Mouse (Mus musculus) heart, adult 11 months (tissue): ENCODE data around the gene Gm38394.
A peak's percentile ranks its signal among the peaks of the same experiment; 100 is the strongest.
"Not testable (repeated sequence)": the region's sequence is repeated elsewhere in the genome, so short reads cannot be mapped to it uniquely, and the experiment has no call there.

Experiments
- DNase-seq: peaks from one replicate; pipeline ENCODE4 v3.0.0; 2022

Gene Gm38394

GRCm38 (mm10) chr1:133661203-133661933 is at the start of gene Gm38394:
Gene Gm38394 (minus strand): TSS chr1:133661318.
- peak; percentile 100 for DNase-seq

- peak; percentile 92 for DNase-seq
These were observed 49.8 kb upstream of the Gm38394 start for GRCm38 (mm10) chr1:133710895-133711294.

DNA sequence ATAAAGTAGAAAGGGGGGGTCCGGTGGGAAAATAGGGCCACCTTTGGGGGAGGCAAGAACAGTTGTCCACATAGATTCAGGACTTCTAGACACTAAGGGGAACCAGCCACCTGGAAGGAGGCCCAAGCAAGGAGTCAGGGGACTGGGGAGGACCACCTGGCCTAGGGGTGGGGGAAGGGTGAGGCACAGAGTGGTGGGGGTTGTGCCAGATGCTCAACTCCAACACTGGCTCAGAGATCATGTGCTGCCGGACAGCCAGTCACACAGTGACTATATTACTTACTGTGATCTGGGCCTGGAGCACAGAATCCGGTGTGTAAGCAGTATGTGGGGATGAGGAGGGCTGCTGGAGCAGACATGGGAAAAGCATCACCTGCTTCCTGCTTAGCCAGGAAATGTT is 48.2 kb upstream of the Gm38394 start:
- peak; percentile 81 for DNase-seq

- not testable (repeated sequence) for DNase-seq
These were observed 40.7 kb upstream of the Gm38394 start for GRCm38 (mm10) chr1:133701824-133702223.

DNA sequence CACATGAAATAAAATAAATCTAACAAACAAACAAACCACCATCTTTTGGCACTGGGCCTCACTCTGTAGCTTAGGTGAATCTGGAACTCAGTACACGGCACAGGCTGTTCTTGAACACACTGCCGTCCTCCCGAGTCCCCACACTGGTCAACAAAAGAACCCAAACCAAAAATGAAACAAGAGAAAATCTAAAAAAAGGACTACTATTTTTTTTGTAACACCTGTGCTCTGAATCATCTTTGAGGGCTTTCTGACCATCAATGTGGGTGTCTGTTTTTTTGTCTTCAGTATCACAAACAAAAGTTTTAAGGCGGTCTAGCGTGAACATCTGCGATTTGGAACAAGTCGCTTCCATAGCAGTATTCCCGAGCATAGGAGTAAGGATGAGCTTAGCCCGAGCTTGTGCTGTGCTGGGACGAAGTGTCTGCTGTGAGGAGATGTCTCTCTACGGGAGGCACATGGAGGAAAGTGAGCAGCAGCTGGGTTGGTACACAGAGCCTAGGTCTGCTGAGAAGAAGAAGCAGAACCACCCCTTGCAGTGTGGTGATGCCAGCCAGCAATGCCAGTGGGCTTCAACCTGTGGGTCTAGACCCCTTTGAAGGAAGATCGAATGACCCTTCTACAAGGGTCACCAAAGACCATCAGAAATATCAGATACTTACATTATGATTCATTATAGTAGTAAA is 37.0 kb upstream of the Gm38394 start:
- no peak for DNase-seq

- peak; percentile 88 for DNase-seq
These were observed 34.8 kb upstream of the Gm38394 start for GRCm38 (mm10) chr1:133695901-133696300.

DNA sequence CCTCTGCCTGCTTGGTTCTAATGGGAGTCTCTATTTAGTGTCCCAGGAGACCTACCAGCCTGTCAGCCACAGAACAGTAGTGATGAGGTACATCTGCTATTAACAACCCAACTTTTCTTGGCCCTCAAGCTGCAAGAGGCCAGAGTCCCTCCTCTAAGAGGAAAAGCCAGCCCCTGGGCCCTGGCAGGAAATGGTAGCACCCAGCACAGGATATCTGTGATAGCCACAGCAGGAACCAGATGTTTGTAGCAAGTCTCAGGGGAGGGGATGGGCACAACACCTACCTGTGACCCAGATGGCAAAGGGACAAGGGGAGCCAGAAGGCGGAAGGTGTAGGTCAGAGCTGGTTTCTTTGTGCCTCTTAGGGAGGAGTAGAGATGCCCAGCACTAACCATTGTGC is 33.8 kb upstream of the Gm38394 start:
- DNase-seq = peak; percentile 97

- no peak for DNase-seq
These were observed 33.2 kb upstream of the Gm38394 start for GRCm38 (mm10) chr1:133694301-133694700.

DNA sequence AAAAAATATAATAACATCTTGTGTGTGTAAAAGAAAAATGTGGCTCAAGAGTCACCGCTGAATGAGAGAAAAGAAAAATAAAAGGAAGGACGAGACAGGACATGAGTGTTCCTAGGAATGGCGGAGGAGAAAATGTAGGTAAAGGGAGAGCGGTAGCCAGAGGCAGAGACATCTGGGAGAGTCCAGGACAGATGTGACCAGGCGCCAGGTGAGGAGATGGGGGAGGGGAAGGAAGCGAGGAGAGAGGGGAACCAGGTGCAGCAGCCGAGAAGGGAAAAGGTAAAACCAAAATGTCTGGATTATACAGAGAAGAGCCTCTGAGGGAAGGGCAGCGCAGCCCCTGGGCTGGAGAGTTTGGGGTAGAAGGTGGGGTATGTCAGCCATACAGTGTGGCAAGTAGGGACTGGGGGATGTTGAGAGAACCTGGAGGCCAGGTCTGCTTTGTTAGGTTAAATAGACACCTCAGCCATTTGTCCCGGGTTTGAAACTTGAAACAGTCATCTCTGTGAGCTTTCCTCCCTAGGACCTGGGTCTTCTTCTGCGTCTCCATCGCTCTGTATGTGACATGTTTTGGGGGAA is 32.5 kb upstream of the Gm38394 start:
- no peak for DNase-seq

DNA sequence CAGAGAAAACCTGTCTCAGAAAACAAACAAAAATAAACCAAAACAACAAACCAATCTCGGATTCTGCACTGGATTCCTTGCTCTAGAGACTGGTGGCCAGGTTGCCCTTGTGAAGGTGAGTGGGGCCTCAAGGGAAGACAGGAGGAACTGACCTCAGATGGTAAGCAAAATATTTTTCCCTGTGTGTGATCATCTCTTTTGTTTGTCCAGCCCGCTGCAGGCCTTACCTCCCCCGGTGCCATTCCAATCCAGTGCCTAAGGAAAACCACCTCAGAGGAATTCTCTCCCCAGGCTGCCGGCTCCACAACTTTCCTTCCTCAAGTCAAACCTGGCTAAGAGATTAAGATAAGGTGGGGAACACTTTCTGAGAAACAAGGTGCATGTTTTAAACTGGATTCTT is 31.1 kb upstream of the Gm38394 start:
- DNase-seq = no peak

- no peak for DNase-seq
These were observed 29.9 kb upstream of the Gm38394 start for GRCm38 (mm10) chr1:133691046-133691445.

DNA sequence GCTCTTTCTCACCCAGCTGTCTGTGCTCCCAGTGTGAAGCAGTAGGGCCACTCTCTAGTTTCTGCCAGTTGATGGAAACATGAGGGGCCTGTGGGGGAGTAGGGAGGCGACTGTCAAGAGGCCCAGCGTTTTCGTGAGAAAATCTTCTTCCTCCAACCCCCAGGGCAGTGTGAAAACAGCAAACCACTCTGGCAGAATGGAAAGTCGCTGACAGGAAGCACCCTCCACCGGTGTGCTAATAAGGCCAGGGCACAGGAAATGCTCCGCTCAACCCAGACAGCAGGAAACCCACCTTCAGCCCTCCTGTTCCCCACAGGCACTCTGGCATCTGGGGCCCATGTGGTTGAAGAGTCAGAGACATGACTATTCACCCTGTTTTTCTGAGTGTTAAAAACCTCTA is 28.8 kb upstream of the Gm38394 start, which contains the start of gene Lax1:
TSS of gene Lax1 (minus strand) at position 212 of the 400 bp plus-strand sequence.
- no peak for DNase-seq

GRCm38 (mm10) chr1:133688301-133688700 is 27.2 kb upstream of the Gm38394 start:
- DNase-seq = no peak

DNA sequence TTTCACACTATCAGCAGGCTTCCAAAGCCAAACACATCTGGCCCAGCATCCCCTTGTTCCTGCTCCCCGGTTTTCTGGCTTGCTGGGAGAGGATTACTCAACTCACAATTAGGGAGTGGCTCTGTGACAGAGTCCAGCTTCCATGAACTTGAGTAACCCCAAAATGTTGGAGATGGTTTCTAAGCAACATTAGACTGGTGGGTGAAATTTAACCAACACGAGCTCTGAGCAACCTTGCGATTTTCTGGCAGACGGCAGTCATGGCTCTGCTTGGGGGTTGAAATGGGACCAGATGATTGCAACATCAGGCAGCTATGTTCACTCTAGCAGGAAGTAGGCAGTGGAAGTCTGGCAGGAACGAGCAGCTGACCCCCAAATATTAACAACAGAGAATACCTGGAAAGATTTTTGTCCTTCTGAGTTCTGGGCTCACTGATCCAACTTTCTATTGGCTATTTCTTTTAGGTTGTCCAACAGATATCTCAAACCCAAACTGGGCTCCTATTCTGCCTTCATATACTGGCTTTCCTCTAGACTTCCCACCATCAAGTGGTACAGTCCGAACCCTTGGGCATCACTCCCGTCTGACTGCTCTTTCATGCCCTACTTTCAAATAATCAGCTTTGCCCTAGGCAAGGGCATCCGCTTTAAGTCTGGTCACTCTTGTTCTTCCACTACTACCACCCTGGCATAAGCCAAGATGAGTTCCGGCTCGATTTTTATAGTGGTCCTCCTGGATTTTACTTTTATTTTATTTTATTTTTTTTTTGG is 24.8 kb upstream of the Gm38394 start:
- DNase-seq = peak; percentile 99

DNA sequence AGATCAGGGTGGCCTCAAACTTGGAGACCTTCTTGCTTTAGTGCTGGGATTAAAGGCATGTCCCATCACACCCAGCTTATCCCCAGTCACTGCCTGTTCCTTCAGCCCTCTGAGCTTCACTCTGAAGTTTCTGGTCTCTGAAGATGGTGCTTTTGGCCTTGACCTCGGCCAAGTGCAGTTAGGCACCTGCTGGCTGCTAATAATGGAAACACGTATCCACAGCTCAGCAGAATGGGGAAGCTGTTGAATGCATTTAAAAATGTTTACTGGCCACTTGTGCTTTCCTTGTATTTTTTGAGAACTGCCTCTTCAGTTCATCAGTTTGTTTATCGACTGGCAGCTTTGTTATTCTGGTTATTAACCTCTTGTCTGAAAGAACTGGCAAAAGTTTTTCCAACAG is 10.7 kb upstream of the Gm38394 start:
- DNase-seq = peak; percentile 30

DNA sequence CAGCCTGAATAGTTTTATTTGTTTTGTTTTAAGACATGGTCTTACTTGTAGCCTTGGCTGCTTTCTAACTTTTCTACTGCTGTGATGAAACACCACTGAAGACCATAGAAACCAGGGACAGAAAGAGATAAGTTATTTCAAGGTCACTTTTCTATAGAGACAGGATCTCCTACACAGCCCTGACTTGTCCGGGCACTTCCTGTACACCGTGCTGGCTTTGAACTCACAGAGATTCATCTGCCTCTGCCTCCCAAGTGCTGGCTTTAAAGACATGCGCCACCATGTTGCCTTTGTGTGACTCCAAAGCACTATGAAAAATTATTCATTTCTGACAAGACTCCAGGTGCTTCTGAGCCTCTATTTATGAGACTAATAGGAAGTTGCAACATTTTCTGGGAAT is 10.1 kb upstream of the Gm38394 start:
- peak; percentile 40 for DNase-seq

DNA sequence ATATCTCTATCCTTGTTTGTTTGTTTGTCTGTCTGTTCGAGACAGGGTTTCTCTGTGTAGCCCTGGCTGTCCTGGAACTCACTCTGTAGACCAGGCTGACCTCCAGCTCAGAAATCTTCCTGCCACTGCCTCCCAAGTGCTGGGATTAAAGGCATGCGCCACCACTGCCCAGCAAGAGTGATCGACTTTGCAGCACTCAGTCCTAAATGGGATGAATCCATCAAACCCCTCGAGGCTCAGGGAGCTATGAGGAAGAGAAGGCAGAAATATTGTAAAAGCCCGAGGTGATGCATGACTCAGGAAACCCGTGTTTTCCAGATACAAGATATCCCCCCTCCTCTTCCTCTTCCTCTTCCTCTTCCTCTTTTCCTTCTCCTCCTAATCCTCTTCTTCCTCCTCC is 9.7 kb upstream of the Gm38394 start:
- DNase-seq = peak; percentile 73

GRCm38 (mm10) chr1:133670190-133670589 is 9.1 kb upstream of the Gm38394 start:
- peak; percentile 60 for DNase-seq

GRCm38 (mm10) chr1:133668618-133669017 is 7.5 kb upstream of the Gm38394 start:
- no peak for DNase-seq

- peak; percentile 63 for DNase-seq
These were observed 6.6 kb upstream of the Gm38394 start for GRCm38 (mm10) chr1:133667721-133668120.

- peak; percentile 54 for DNase-seq
These were observed 4.6 kb upstream of the Gm38394 start for GRCm38 (mm10) chr1:133665713-133666112.

GRCm38 (mm10) chr1:133664203-133664970 is 3.3 kb upstream of the Gm38394 start:
- peak; percentile 75 for DNase-seq
